Mouse (Mus musculus): ENCODE measurements around the gene Tll1.

Gene Tll1

GRCm38 (mm10) chr8:64206024-64206385, at the start of gene Tll1:
Gene Tll1, minus strand, starts transcription at chr8:64206271.
- no peak for DNase-seq (ENCODE audit: low spot score in 2 of 2)

- DNase-seq (ENCODE audit: low spot score in 2 of 2): no peak
Measured at GRCm38 (mm10) chr8:64238645-64239044, 32.6 kb upstream of the Tll1 start.

- DNase-seq (ENCODE audit: low spot score in 2 of 2): no peak
Measured at GRCm38 (mm10) chr8:64221600-64221999, 15.5 kb upstream of the Tll1 start.

GRCm38 (mm10) chr8:64217644-64218043, 11.6 kb upstream of the Tll1 start:
- no peak for DNase-seq (ENCODE audit: low spot score in 2 of 2)

GRCm38 (mm10) chr8:64216252-64216651, 10.2 kb upstream of the Tll1 start:
- DNase-seq (ENCODE audit: low spot score in 2 of 2): no peak

- DNase-seq (ENCODE audit: low spot score in 2 of 2): no peak
Measured at GRCm38 (mm10) chr8:64215374-64215773, 9.3 kb upstream of the Tll1 start.

GRCm38 (mm10) chr8:64214906-64215305, 8.8 kb upstream of the Tll1 start:
- no peak for DNase-seq (ENCODE audit: low spot score in 2 of 2)

- DNase-seq (ENCODE audit: low spot score in 2 of 2): no peak
Measured at GRCm38 (mm10) chr8:64206411-64206861, 365 bp upstream of the Tll1 start.

GRCm38 (mm10) chr8:64205321-64206023, 599 bp downstream of the Tll1 start:
- DNase-seq (ENCODE audit: low spot score in 2 of 2): no peak

- DNase-seq (ENCODE audit: low spot score in 2 of 2): no peak
Measured at GRCm38 (mm10) chr8:64204801-64205311, 1.2 kb downstream of the Tll1 start.

GRCm38 (mm10) chr8:64204167-64204566, 1.9 kb downstream of the Tll1 start:
- no peak for DNase-seq (ENCODE audit: low spot score in 2 of 2)

- no peak for DNase-seq (ENCODE audit: low spot score in 2 of 2)
Measured at GRCm38 (mm10) chr8:64198326-64198725, 7.7 kb downstream of the Tll1 start.

- no peak for DNase-seq (ENCODE audit: low spot score in 2 of 2)
Measured at GRCm38 (mm10) chr8:64193421-64193820, 12.7 kb downstream of the Tll1 start.

GRCm38 (mm10) chr8:64187881-64188280, 18.2 kb downstream of the Tll1 start:
- DNase-seq (ENCODE audit: low spot score in 2 of 2): no peak

- no peak for DNase-seq (ENCODE audit: low spot score in 2 of 2)
Measured at GRCm38 (mm10) chr8:64176931-64177330, 29.1 kb downstream of the Tll1 start.

- DNase-seq (ENCODE audit: low spot score in 2 of 2): no peak
Measured at GRCm38 (mm10) chr8:64174916-64175315, 31.2 kb downstream of the Tll1 start.

- DNase-seq (ENCODE audit: low spot score in 2 of 2): no peak
Measured at GRCm38 (mm10) chr8:64173759-64174158, 32.3 kb downstream of the Tll1 start.

- DNase-seq (ENCODE audit: low spot score in 2 of 2): no peak
Measured at GRCm38 (mm10) chr8:64152899-64153891, 52.9 kb downstream of the Tll1 start.

GRCm38 (mm10) chr8:64152216-64152804, 53.8 kb downstream of the Tll1 start:
- no peak for DNase-seq (ENCODE audit: low spot score in 2 of 2)

GRCm38 (mm10) chr8:64136593-64136992, 69.5 kb downstream of the Tll1 start:
- DNase-seq (ENCODE audit: low spot score in 2 of 2): no peak

- DNase-seq (ENCODE audit: low spot score in 2 of 2): no peak
Measured at GRCm38 (mm10) chr8:64107190-64107589, 98.9 kb downstream of the Tll1 start.

GRCm38 (mm10) chr8:64073396-64073795, 132.7 kb downstream of the Tll1 start:
- no peak for DNase-seq (ENCODE audit: low spot score in 2 of 2)

Data from spleen, postnatal 36 days (tissue).